Mouse (Mus musculus) layer of hippocampus, postnatal 25 days (tissue): ENCODE measurements at regions not wholly inside any gene's neighbourhood (a gene's known extent, or its start where the extent isn't known, plus 50 kb on each side); places are given as distances from the start of the nearest gene placed in this dataset.

ENCODE experiments used
- DNase-seq, 2 experiments: peaks; one replicate each; pipeline ENCODE4 v3.0.0; 2022; ENCODE audit warnings: mixed read lengths in 2 of 2, low spot score in 1 of 2; ENCODE audit errors: extremely low spot score in 1 of 2

- peak in 1 of 2 experiments; percentile 18 for DNase-seq
Observed at GRCm38 (mm10) chr9:61309768-61310493, 62.2 kb upstream of the Tle3 start.

- DNase-seq = no peak
Observed at GRCm38 (mm10) chr9:61310574-61310973, 61.6 kb upstream of the Tle3 start.

- no peak for DNase-seq
Observed at GRCm38 (mm10) chr9:61311604-61312003, 60.6 kb upstream of the Tle3 start.

GRCm38 (mm10) chr9:61314630-61315179, 57.5 kb upstream of the Tle3 start:
- no peak for DNase-seq

GRCm38 (mm10) chr9:61315371-61316298, 56.5 kb upstream of the Tle3 start:
- no peak for DNase-seq

- no peak for DNase-seq
Observed at GRCm38 (mm10) chr9:61316442-61316841, 55.7 kb upstream of the Tle3 start.

GRCm38 (mm10) chr9:61319721-61320120, 52.4 kb upstream of the Tle3 start:
- no peak for DNase-seq

GRCm38 (mm10) chr9:61321314-61321713, 50.9 kb upstream of the Tle3 start:
- DNase-seq = no peak

GRCm38 (mm10) chr9:61321825-61322224, 50.3 kb upstream of the Tle3 start:
- no peak for DNase-seq

- no peak for DNase-seq
Observed at GRCm38 (mm10) chr9:61322333-61322732, 49.8 kb upstream of the Tle3 start.
